Mouse (Mus musculus) neural tube, embryonic 12.5 days (tissue): ENCODE measurements around the gene Zbtb46. TPM values are rescaled to one million over a fixed set of nuclear protein-coding genes. Genes with fewer than 3 reads are reported as not detected.

Experiments used
- ATAC-seq: fragments of 200-750 bp; cut with Nextera tagmentation; 2 replicates; pipeline ENCODE4 v1.8.0; 2017; ENCODE audit warnings: low read depth, mild to moderate bottlenecking, moderate TSS enrichment, moderate library complexity; ENCODE audit not compliant: low FRiP score
- H3K27ac ChIP-seq: fragments of 300-500 bp; sonication (generic); 2 replicates; pipeline ENCODE4 v1.5.1; 2016
- H3K27me3 ChIP-seq: fragments of 300-500 bp; sonication (generic); replicated peaks from 2 replicates; pipeline ENCODE4 v1.6.1; 2016; ENCODE audit warnings: mild to moderate bottlenecking
- H3K36me3 ChIP-seq: fragments of 300-500 bp; sonication (generic); 2 replicates; pipeline ENCODE4 v1.6.1; 2016; ENCODE audit warnings: mild to moderate bottlenecking
- H3K4me1 ChIP-seq: fragments of 300-500 bp; sonication (generic); 2 replicates; pipeline ENCODE4 v1.6.1; 2016
- H3K4me2 ChIP-seq: fragments of 300-500 bp; sonication (generic); replicated peaks from 2 replicates; pipeline ENCODE4 v1.6.1; 2016; ENCODE audit warnings: mild to moderate bottlenecking
- H3K4me3 ChIP-seq: fragments of 300-500 bp; sonication (generic); 2 replicates; pipeline ENCODE4 v1.5.1; 2016
- H3K9ac ChIP-seq: fragments of 300-500 bp; sonication (generic); 2 replicates; pipeline ENCODE4 v1.6.1; 2016; ENCODE audit warnings: mild to moderate bottlenecking
- H3K9me3 ChIP-seq: fragments of 300-500 bp; sonication (generic); 2 replicates; pipeline ENCODE4 v1.6.1; 2016; ENCODE audit warnings: mild to moderate bottlenecking
- WGBS: fragments of 180-500 bp; shearing (Covaris S2); methylation state at CpG from one replicate; pipeline ENCODE4 v1.1.7; 2016; 5-methylcytosine and 5-hydroxymethylcytosine counted together
- polyA plus RNA-seq: library from polyadenylated mRNA; unstranded; fragments of >200 nt; fragmentation: Nextera tagmentation; extraction: Ambion mirVana; gene quantifications from 2 replicates; pipeline ENCODE4 v1.2.1, GENCODE M21; 2016

Zbtb46 gene
- polyA plus RNA-seq, 1 experiment from 2014 or later = 27.2 TPM

- no peak for ATAC-seq
- H3K9me3 ChIP-seq = no peaks in the 10 kb centered on the region
- WGBS = 89% methylated on average over 2 of the region's 2 CpGs
Observed at GRCm38 (mm10) chr2:181377230-181377629, 82.0 kb downstream of the Zbtb46 start.

GRCm38 (mm10) chr2:181375787-181376186, 83.4 kb downstream of the Zbtb46 start:
- Histone ChIP-seq H3K4me3 (no peak overlapping the region), H3K9me3 (no peaks in the 10 kb centered on the region), H3K36me3 (peaks cover 27% of the 10 kb centered on the region), H3K4me2 (no peak overlapping the region), H3K4me1 (no peaks in the 10 kb centered on the region), H3K9ac (no peak overlapping the region), H3K27ac (no peak overlapping the region), H3K27me3 (no peaks in the 10 kb centered on the region)
- WGBS = 90% methylated on average over 2 of the region's 2 CpGs
- ATAC-seq = no peak

More at GRCm38 (mm10) chr2:181377230-181377629, 82.0 kb downstream of the Zbtb46 start:
- no peak overlapping the region for H3K4me3 ChIP-seq
- no peak overlapping the region for H3K27ac ChIP-seq
- peaks cover 42% of the 10 kb centered on the region for H3K36me3 ChIP-seq
- no peaks in the 10 kb centered on the region for H3K27me3 ChIP-seq
- no peak overlapping the region for H3K4me2 ChIP-seq
- H3K9ac ChIP-seq = no peak overlapping the region
- H3K4me1 ChIP-seq = no peaks in the 10 kb centered on the region

DNA sequence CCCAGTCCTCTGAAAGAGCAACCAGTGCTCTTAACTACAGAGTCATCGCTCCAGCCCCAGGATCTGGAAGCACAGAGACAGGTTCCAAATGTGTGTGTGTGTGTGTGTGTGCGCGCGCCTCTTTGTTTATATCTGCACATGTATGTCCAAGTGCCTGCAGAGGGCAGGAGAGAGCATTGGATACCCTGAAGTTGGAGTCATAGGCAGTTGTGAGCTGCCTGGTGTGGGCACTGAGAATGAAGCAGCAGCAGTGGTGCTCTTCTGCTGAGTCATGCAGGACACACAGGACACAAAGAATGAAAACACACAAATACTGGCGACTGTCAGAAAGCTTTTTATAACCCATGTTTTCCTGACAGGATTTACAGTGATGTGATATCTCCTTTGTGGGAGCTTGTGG, 89.2 kb downstream of the Zbtb46 start:
- 95% methylated on average over 5 of the region's 5 CpGs for WGBS
- H3K4me3 ChIP-seq = no peak overlapping the region

DNA sequence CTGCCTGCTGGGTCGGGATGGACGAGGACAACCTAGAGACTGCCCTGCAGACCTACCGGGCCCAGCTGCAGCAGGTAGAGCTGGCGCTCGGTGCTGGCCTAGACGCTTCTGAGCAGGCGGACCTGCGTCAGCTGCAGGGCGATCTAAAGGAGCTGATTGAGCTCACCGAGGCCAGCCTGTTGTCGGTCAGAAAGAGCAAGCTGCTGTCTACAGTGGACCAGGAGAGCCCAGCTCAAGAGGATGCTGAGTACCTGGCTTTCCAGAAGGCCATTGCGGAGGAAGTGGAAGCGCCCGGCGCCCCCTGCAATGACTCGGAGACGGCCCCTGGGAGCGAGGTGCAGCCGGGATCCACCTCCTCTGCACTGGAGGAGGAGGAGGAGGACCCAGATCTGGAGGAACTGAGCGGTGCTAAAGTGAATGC, 93.6 kb downstream of the Zbtb46 start:
- H3K9me3 ChIP-seq = 0 out of 2 replicates have a peak, but pooled peaks cover 4% of the 10 kb centered on the region
- H3K4me3 ChIP-seq = peak overlapping the region; percentile 86
- WGBS = 0% methylated on average over 20 of the region's 20 CpGs
- no peaks in the 10 kb centered on the region for H3K27me3 ChIP-seq
- H3K36me3 ChIP-seq = peaks cover 34% of the 10 kb centered on the region
- peak; percentile 70 for ATAC-seq
- peaks cover 28% of the 10 kb centered on the region for H3K4me1 ChIP-seq
- peak overlapping the region; percentile 93 for H3K4me2 ChIP-seq
- peak overlapping the region; percentile 81 for H3K27ac ChIP-seq
- H3K9ac ChIP-seq = peak overlapping the region; percentile 89

More for the DNA sequence above, 89.2 kb downstream of the Zbtb46 start:
- ATAC-seq = no peak
- no peaks in the 10 kb centered on the region for H3K27me3 ChIP-seq
- H3K4me1 ChIP-seq = peaks cover 20% of the 10 kb centered on the region
- H3K36me3 ChIP-seq = peaks cover 13% of the 10 kb centered on the region
- H3K27ac ChIP-seq = no peak overlapping the region
- H3K9ac ChIP-seq = no peak overlapping the region
- H3K4me2 ChIP-seq = no peak overlapping the region
- H3K9me3 ChIP-seq = 0 out of 2 replicates have a peak, but pooled peaks cover 4% of the 10 kb centered on the region

DNA sequence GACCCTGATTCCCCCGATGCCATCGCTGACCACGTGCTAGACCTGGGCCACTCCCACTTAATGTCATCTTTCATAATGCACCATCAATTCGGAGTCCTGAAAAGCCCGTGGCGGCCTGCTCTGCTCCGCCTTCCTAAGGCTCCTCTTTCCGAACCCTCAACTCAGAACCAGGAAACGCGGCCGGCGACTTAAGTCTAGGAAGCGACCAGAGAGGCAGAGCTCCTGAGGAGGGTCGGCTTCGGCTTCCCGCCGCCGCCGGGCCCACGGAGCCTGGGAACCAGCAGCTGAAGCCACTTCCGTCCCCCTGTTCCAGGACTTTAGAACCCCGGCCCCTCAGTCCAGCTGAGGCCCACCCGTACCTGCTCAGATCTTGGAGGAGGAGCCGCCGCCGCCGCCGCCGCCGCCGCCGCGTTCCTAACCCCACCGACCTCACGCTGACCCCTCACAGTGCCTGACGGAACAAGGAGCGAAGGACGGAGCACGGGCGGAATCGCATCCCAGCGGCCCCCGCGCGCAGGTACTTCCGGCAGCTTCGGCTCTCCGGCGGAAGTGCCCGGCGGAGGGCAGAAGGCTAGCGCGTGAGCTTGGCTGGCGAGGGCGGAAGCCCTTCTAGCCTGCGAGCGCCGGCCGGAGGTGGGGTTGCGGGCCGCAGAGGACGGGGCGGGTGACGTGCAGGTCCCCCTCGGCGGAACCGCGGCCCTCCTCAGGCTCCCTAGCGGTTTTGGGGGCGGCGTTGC, 94.2 kb downstream of the Zbtb46 start, which contains the start of the genes Zgpat and Arfrp1:
TSS of gene Zgpat (plus strand) at position 69 of the 737 bp plus-strand sequence.
TSS of gene Arfrp1 (minus strand) at position 545 of the 737 bp plus-strand sequence.
- peaks cover 28% of the 10 kb centered on the region for H3K4me1 ChIP-seq

GRCm38 (mm10) chr2:181364487-181364859, 94.8 kb downstream of the Zbtb46 start:
- Histone ChIP-seq H3K27ac (0 out of 2 replicates have a peak overlapping the region, but pooled peaks have one; percentile 81), H3K9ac (peak overlapping the region; percentile 89), H3K9me3 (no peaks in the 10 kb centered on the region), H3K36me3 (peaks cover 37% of the 10 kb centered on the region), H3K27me3 (no peaks in the 10 kb centered on the region), H3K4me3 (peak overlapping the region; percentile 86), H3K4me2 (peak overlapping the region; percentile 93), H3K4me1 (peaks cover 28% of the 10 kb centered on the region)
- peak; percentile 14; the same call in 1 of the 2 replicates for ATAC-seq
- WGBS = 11% methylated on average over 14 of the region's 14 CpGs

More for the DNA sequence above, 94.2 kb downstream of the Zbtb46 start, which contains the start of the genes Zgpat and Arfrp1:
- no peaks in the 10 kb centered on the region for H3K27me3 ChIP-seq
- peak within 1 kb of the TSS; percentile 89 for H3K9ac ChIP-seq
- H3K27ac ChIP-seq = peak within 1 kb of the TSS; percentile 81
- WGBS = under 1% methylated on average over 66 of the region's 71 CpGs
- H3K4me3 ChIP-seq = peak within 1 kb of the TSS; percentile 86
- H3K4me2 ChIP-seq = peak within 1 kb of the TSS; percentile 93
- peaks cover 37% of the 10 kb centered on the region for H3K36me3 ChIP-seq
- ATAC-seq = peak; percentile 91
- 0 out of 2 replicates have a peak, but pooled peaks cover 3% of the 10 kb centered on the region for H3K9me3 ChIP-seq

GRCm38 (mm10) chr2:181363946-181364345, 95.3 kb downstream of the Zbtb46 start:
- no peaks in the 10 kb centered on the region for H3K27me3 ChIP-seq
- no peak for ATAC-seq
- no peaks in the 10 kb centered on the region for H3K9me3 ChIP-seq
- 88% methylated on average over 3 of the region's 3 CpGs for WGBS
- peaks cover 39% of the 10 kb centered on the region for H3K36me3 ChIP-seq
- H3K9ac ChIP-seq = peak overlapping the region; percentile 89
- H3K4me2 ChIP-seq = peak overlapping the region; percentile 93
- H3K27ac ChIP-seq = no peak overlapping the region
- H3K4me1 ChIP-seq = peaks cover 28% of the 10 kb centered on the region
- peak overlapping the region; percentile 86 for H3K4me3 ChIP-seq

- Histone ChIP-seq H3K27ac (no peak overlapping the region), H3K27me3 (no peaks in the 10 kb centered on the region), H3K4me3 (no peak overlapping the region), H3K36me3 (peaks cover 93% of the 10 kb centered on the region), H3K4me1 (no peaks in the 10 kb centered on the region), H3K9ac (no peak overlapping the region), H3K9me3 (no peaks in the 10 kb centered on the region), H3K4me2 (no peak overlapping the region)
- 82% methylated on average over 3 of the region's 3 CpGs for WGBS
- ATAC-seq = no peak
Observed at GRCm38 (mm10) chr2:181356780-181357179, 102.4 kb downstream of the Zbtb46 start.

DNA sequence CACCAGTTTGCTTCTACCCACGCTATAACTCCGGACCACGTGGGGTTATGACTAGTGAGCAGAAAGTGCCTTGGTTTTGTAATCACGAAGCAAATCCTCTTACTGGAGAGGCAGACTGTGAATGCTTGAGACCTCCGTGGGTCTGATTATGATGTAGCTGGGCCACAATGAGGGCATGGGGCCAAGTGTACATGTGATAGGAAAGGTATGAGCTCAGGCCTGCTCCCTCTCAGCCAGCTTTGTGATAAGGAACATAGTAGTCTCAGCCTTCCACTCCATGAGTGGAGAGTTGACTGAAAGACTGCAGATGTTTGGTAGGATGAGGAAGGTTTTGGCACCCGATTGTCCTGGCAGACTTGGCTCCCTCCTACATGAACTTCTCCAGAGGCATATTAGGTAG, 116.5 kb downstream of the Zbtb46 start:
- ATAC-seq = no peak
- WGBS = 95% methylated on average over 6 of the region's 6 CpGs

DNA sequence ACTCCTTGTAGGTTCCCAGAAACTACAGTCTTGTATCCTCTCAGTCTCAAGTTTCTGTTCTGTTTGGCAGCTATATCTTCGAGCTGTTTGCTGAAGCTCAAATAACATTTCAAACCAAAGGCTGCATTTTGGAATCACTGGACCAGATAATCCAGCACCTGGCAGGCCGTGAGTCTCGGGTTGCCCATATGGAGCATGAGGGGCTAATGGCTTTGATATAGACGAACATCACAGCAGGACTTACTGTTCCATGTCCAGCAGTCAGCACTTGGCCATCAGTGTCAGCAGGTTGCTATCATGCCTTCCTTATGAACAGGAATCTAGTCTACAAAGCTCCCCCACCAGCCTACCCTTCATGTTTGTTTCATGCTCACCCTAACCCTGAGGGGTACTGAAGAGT, 118.8 kb downstream of the Zbtb46 start:
- Histone ChIP-seq H3K27ac (no peak overlapping the region), H3K9me3 (no peaks in the 10 kb centered on the region), H3K4me1 (no peaks in the 10 kb centered on the region), H3K36me3 (peaks cover 76% of the 10 kb centered on the region), H3K4me2 (no peak overlapping the region), H3K4me3 (no peak overlapping the region), H3K9ac (no peak overlapping the region), H3K27me3 (no peaks in the 10 kb centered on the region)
- WGBS = 90% methylated on average over 4 of the region's 4 CpGs
- no peak for ATAC-seq

More for the DNA sequence above, 116.5 kb downstream of the Zbtb46 start:
- Histone ChIP-seq H3K27ac (no peak overlapping the region), H3K9ac (no peak overlapping the region), H3K4me2 (no peak overlapping the region), H3K36me3 (peaks cover 78% of the 10 kb centered on the region), H3K4me1 (no peaks in the 10 kb centered on the region), H3K27me3 (no peaks in the 10 kb centered on the region), H3K4me3 (no peak overlapping the region), H3K9me3 (no peaks in the 10 kb centered on the region)
